Mouse (Mus musculus) heart, embryonic 11.5 days (tissue): ENCODE measurements around the gene Bmp6. TPM values are rescaled to one million over a fixed set of nuclear protein-coding genes. Genes with fewer than 3 reads are reported as not detected.

ENCODE experiments used
- ATAC-seq: fragments of 200-750 bp; cut with Nextera tagmentation; replicated peaks from 2 replicates; pipeline ENCODE4 v1.8.0; 2017; ENCODE audit warnings: moderate library complexity; ENCODE audit not compliant: insufficient number of reproducible peaks, low FRiP score, low TSS enrichment
- H3K27ac ChIP-seq: fragments of 300-500 bp; sonication (generic); 2 replicates; pipeline ENCODE4 v1.5.1; 2014; ENCODE audit warnings: mild to moderate bottlenecking, low read depth, low read length
- H3K27me3 ChIP-seq: fragments of 300-500 bp; sonication (generic); 2 replicates; pipeline ENCODE4 v1.6.1; 2014; ENCODE audit warnings: mild to moderate bottlenecking, low read length, mixed read lengths; ENCODE audit not compliant: control insufficient read depth, insufficient read depth
- H3K36me3 ChIP-seq: fragments of 300-500 bp; sonication (generic); 2 replicates; pipeline ENCODE4 v1.6.1; 2014; ENCODE audit warnings: mild to moderate bottlenecking, low read length, moderate library complexity, mixed read lengths; ENCODE audit not compliant: control insufficient read depth, insufficient read depth
- H3K4me1 ChIP-seq: fragments of 300-500 bp; sonication (generic); 2 replicates; pipeline ENCODE4 v1.6.1; 2014; ENCODE audit warnings: low read length; ENCODE audit not compliant: control insufficient read depth, insufficient read depth
- H3K4me2 ChIP-seq: fragments of 300-500 bp; sonication (generic); 2 replicates; pipeline ENCODE4 v1.6.1; 2014; ENCODE audit warnings: mild to moderate bottlenecking, moderate library complexity
- H3K4me3 ChIP-seq: fragments of 300-500 bp; sonication (generic); 2 replicates; pipeline ENCODE4 v1.5.1; 2014; ENCODE audit warnings: low read depth, low read length
- H3K9ac ChIP-seq: fragments of 300-500 bp; sonication (generic); 2 replicates; pipeline ENCODE4 v1.6.1; 2014; ENCODE audit warnings: mild to moderate bottlenecking, low read depth, low read length, moderate library complexity
- H3K9me3 ChIP-seq: fragments of 300-500 bp; sonication (generic); replicated peaks from 2 replicates; pipeline ENCODE4 v1.6.1; 2016; ENCODE audit warnings: low read length; ENCODE audit not compliant: control insufficient read depth
- WGBS: fragments of 180-500 bp; shearing (Covaris S2); extraction: QIAGEN DNeasy Blood & Tissue Kit; methylation state at CpG from one replicate; pipeline ENCODE4 v1.1.7; 2014; ENCODE audit not compliant: insufficient replicate concordance; 5-methylcytosine and 5-hydroxymethylcytosine counted together
- polyA plus RNA-seq: library from polyadenylated mRNA; unstranded; fragments of >200 nt; fragmentation: Nextera tagmentation; extraction: Ambion mirVana; gene quantifications from 2 replicates; pipeline ENCODE4 v1.2.1, GENCODE M21; 2014

The Bmp6 gene
- polyA plus RNA-seq, 1 experiment from 2014 or later = 2.6 TPM

DNA sequence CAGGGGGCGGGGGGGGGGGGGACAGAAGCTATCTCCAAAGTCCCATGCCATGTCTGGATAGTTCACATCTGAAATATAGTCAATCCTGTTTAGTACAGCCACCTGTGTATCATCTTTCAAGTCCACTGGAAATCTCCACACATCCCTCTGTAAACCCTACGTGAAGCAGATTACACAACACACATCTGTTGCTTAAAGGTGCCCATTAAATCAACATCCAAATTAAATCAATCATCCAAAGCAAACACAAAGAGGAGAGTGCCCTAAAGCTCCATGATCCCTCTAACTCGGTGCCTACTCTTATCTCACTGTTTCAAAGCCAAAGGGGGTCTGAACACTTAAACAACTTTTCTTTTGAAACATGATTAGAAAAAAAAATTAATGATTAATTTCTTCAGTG is 151.8 kb downstream of the Bmp6 start:
- 57% methylated on average over 3 of the region's 3 CpGs for WGBS

DNA sequence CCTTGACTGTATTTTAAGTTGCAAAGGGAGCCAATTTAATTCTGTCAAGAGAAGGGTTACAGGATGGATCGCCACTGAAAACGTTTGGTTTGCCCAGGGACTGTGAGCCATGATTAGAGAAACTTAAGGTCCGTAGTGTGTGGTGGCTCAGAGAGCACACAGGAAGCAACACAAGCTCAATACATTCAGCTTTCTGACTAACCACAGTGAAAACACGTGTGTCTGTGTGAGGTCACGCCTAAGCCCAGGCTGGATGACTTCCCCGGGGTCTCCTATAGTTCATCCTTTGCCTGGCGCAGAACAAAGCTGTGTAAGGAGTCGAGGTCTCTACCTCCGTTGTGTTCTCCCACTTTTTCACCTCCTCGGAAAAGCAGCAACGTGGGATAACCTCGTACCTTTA is 156.4 kb downstream of the Bmp6 start:
- H3K4me1 ChIP-seq = peaks cover 4% of the 10 kb centered on the region
- H3K4me2 ChIP-seq = no peak overlapping the region
- no peaks in the 10 kb centered on the region for H3K9me3 ChIP-seq
- H3K27me3 ChIP-seq = no peaks in the 10 kb centered on the region
- no peak overlapping the region for H3K4me3 ChIP-seq
- no peak overlapping the region for H3K9ac ChIP-seq
- no peak for ATAC-seq
- H3K27ac ChIP-seq = no peak overlapping the region
- 87% methylated on average over 12 of the region's 12 CpGs for WGBS
- peaks cover 41% of the 10 kb centered on the region for H3K36me3 ChIP-seq

More for the DNA sequence above, 151.8 kb downstream of the Bmp6 start:
- H3K9me3 ChIP-seq = no peaks in the 10 kb centered on the region
- no peak overlapping the region for H3K27ac ChIP-seq
- H3K4me2 ChIP-seq = no peak overlapping the region
- no peaks in the 10 kb centered on the region for H3K27me3 ChIP-seq
- H3K4me1 ChIP-seq = no peaks in the 10 kb centered on the region
- H3K4me3 ChIP-seq = no peak overlapping the region
- H3K9ac ChIP-seq = no peak overlapping the region
- peaks cover 14% of the 10 kb centered on the region; the same call in 1 of the 2 replicates for H3K36me3 ChIP-seq
- ATAC-seq = no peak

DNA sequence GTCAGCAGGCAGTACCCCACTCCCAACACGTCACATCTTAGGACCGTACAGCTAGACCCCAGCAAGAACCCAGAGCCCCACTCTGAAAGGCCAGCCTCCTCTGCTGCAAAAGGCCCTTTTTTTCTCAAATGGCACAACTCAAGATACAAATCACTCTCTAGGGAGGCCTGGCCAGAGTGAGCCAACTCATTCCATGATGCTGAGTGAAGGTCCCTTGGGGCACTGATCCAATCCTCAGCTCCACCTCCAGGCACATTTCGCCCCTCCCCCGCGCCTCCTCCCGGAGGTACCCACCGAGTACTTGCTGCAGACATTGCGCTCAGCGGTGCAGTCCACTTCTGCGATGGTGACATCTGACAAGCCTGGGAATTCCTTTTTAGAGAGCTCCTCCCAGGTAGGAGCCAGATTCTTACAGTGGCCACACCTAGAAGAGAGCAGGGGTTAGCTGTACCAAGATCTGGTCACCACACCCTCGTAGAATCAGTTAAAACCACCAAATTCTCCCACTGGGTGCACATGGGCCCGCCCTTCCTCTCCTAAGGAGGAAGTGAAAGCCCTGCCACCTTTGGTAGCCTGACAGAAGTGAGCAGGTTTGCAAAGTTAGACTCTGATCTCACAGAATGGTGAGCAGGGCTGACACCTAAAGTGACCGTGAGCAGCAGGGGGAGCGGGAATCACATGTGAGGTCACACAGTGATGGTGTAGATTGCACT is 158.4 kb downstream of the Bmp6 start:
- H3K27me3 ChIP-seq = no peaks in the 10 kb centered on the region

DNA sequence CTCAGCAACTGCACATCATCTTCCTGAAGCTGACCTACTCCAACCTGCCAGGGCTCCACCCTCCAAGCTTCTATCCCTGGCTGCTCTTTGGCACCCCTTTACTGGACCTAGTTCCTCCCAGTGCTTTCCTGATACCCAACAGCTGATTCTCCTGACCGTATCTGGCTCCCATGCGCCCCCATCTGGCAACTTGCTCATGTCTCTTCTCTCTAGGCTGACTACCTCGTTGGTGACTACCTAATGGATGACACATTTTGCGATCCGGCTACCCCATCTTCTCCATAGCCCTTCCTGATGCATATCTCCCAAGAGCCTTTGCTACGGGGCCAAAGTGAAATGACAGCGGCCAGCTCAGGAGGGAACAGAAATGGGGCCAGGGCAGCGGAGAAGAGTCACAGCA is 161.4 kb downstream of the Bmp6 start:
- H3K9ac ChIP-seq = no peak overlapping the region
- no peak overlapping the region for H3K27ac ChIP-seq
- H3K9me3 ChIP-seq = no peaks in the 10 kb centered on the region
- 82% methylated on average over 8 of the region's 8 CpGs for WGBS
- H3K4me2 ChIP-seq = no peak overlapping the region
- peaks cover 4% of the 10 kb centered on the region for H3K4me1 ChIP-seq
- H3K36me3 ChIP-seq = peaks cover 46% of the 10 kb centered on the region
- no peak overlapping the region for H3K4me3 ChIP-seq
- no peak for ATAC-seq
- no peaks in the 10 kb centered on the region for H3K27me3 ChIP-seq

More for the DNA sequence above, 158.4 kb downstream of the Bmp6 start:
- ATAC-seq = no peak
- H3K4me3 ChIP-seq = no peak overlapping the region
- H3K36me3 ChIP-seq = peaks cover 49% of the 10 kb centered on the region
- no peak overlapping the region for H3K27ac ChIP-seq
- no peak overlapping the region for H3K4me2 ChIP-seq
- no peaks in the 10 kb centered on the region for H3K9me3 ChIP-seq
- peaks cover 4% of the 10 kb centered on the region for H3K4me1 ChIP-seq
- no peak overlapping the region for H3K9ac ChIP-seq
- 74% methylated on average over 14 of the region's 14 CpGs for WGBS

DNA sequence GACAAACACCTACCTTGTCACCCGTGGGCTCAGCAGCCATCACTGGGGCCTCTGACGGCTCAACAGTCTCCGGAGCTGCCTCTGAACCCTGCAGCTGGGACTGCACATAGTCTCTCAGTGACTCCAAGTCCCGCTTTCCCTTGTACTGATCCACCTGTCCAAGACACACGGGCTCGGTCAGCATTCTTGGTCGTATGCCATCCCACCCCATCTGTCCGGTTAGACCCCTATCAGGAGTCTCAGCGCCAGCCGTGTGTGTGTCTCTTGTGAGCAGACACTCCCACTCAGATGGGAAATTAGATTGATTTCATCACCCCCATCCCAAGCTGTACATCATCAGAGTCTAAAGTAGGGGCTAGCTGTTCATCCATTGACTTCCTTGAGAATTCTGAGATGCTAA is 162.0 kb downstream of the Bmp6 start:
- no peaks in the 10 kb centered on the region for H3K27me3 ChIP-seq
- H3K4me2 ChIP-seq = no peak overlapping the region
- H3K9me3 ChIP-seq = no peaks in the 10 kb centered on the region
- peaks cover 4% of the 10 kb centered on the region for H3K4me1 ChIP-seq
- ATAC-seq = no peak
- no peak overlapping the region for H3K9ac ChIP-seq
- H3K36me3 ChIP-seq = peaks cover 43% of the 10 kb centered on the region
- 90% methylated on average over 10 of the region's 10 CpGs for WGBS
- H3K4me3 ChIP-seq = no peak overlapping the region
- H3K27ac ChIP-seq = no peak overlapping the region

DNA sequence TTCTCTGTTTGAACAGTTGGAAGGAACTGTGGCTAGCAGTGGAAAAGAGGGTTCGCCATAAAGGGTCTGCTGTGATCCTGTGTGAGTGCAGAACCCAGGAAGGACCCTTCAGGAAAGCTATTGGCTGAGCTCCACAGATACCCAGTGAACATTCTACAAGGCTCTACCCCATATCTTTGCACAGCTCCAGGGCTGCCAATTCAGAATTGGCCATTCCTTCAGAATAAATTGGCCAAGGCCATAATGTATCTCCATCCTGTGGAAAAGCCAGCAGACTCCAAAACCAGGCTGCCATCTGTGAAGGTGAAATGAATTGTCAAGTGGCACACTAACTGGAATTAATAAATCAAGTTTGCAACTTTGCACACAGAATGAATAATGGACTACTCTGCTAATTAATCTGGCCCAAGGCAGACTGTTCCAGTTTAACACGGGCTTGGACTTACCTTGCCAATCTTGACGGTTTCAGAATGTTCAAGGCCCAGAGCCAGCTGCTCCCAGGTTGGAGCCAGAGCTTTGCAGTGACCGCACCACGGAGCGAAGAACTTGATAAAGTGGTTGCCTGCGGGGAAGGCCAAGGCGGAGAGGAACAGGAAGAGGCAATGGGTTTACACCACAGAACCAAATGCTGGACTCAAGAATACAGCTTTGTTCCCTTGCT is 164.9 kb downstream of the Bmp6 start:
- no peaks in the 10 kb centered on the region for H3K27me3 ChIP-seq
- WGBS = 82% methylated on average over 8 of the region's 8 CpGs
- H3K36me3 ChIP-seq = peaks cover 33% of the 10 kb centered on the region
- no peak for ATAC-seq
- H3K9ac ChIP-seq = no peak overlapping the region
- no peak overlapping the region for H3K27ac ChIP-seq
- no peak overlapping the region for H3K4me2 ChIP-seq
- no peaks in the 10 kb centered on the region for H3K4me1 ChIP-seq
- no peak overlapping the region for H3K4me3 ChIP-seq
- H3K9me3 ChIP-seq = no peaks in the 10 kb centered on the region

DNA sequence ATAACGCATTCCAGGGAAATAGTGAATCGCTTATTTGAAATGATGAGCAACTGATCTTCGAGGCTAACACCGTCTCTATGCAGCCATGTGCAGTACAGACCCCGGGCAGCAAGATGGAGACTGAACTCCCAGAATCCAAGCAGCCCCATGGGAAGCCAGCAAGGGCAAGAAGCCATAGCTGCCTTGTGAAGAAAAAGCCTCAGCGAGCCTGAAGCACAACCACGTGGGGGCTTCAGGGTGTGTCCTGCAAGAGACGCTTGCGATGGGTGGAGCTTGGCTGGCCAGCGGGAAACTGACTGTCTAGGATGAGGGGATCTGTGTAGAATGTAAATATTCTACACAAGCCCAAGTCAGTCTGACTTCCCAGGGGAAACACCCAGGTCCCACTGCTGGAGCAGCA is 167.1 kb downstream of the Bmp6 start:
- no peak overlapping the region for H3K9ac ChIP-seq
- peaks cover 30% of the 10 kb centered on the region for H3K36me3 ChIP-seq
- no peak overlapping the region for H3K4me2 ChIP-seq
- H3K27ac ChIP-seq = no peak overlapping the region
- no peaks in the 10 kb centered on the region for H3K9me3 ChIP-seq
- ATAC-seq = no peak
- H3K4me3 ChIP-seq = no peak overlapping the region
- no peaks in the 10 kb centered on the region; the same call in 1 of the 2 replicates for H3K4me1 ChIP-seq
- 85% methylated on average over 10 of the region's 10 CpGs for WGBS
- no peaks in the 10 kb centered on the region for H3K27me3 ChIP-seq

DNA sequence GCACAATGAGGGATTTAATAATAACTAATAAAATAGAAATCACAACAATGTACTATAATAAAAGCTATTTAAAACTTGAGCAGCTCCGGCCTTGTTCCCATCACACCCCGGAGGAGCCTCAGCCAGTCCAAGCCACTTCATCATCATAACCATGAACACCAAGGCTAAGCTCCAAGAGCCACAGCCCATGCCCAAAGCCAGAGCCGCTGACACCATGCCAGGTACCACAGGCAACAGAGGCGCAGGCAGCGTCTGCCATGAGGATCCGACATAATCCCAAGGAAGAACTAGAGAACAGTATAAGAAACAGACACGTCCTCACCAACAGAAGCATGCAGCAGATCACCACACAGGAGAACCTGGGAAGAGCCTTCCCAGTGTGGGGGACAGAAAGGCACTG is 169.0 kb downstream of the Bmp6 start:
- Histone ChIP-seq H3K36me3 (peaks cover 35% of the 10 kb centered on the region), H3K27ac (no peak overlapping the region), H3K9ac (no peak overlapping the region), H3K9me3 (no peaks in the 10 kb centered on the region), H3K27me3 (no peaks in the 10 kb centered on the region), H3K4me1 (no peaks in the 10 kb centered on the region; the same call in 1 of the 2 replicates), H3K4me3 (no peak overlapping the region), H3K4me2 (no peak overlapping the region)
- ATAC-seq = no peak
- whole genome bisulfite sequencing = 91% methylated on average over 7 of the region's 7 CpGs

DNA sequence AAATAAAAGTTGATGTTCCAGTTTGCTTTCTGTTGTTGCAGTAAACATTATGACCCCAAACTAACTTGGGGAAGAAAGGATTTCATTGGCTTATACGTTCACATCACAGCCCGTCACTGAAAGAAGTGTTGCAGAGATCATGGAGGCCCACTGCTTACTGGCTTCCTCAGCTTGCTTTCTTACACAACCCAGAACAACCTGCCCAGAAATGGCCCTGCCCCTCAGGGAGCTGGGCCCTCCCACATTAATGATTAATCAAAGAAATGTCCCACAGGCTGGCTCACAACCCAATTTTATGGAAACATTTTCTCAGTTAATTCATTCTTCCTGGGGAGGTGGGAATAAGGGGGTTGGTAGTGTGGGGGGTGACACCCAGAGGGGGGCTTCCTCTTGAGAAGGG is 170.5 kb downstream of the Bmp6 start:
- no peak overlapping the region for H3K27ac ChIP-seq
- no peak for ATAC-seq
- H3K4me2 ChIP-seq = no peak overlapping the region
- H3K36me3 ChIP-seq = peaks cover 37% of the 10 kb centered on the region
- no peaks in the 10 kb centered on the region; the same call in 1 of the 2 replicates for H3K4me1 ChIP-seq
- no peak overlapping the region for H3K4me3 ChIP-seq
- no peak overlapping the region for H3K9ac ChIP-seq
- WGBS = 90% methylated on average over 2 of the region's 2 CpGs
- no peaks in the 10 kb centered on the region for H3K9me3 ChIP-seq
- no peaks in the 10 kb centered on the region for H3K27me3 ChIP-seq
